Mouse (Mus musculus) gastrocnemius, adult 2 months (tissue): Measurements from ENCODE around the gene Cntnap5a. TPM values are rescaled to one million over a fixed set of nuclear protein-coding genes. Genes with fewer than 3 reads are reported as not detected.
A peak's percentile ranks its signal among the peaks of the same experiment; 100 is the strongest.
"Not testable (repeated sequence)": the region's sequence is repeated elsewhere in the genome, so short reads cannot be mapped to it uniquely, and the experiment has no call there.

ENCODE experiments used
- DNase-seq: peaks from one replicate; pipeline ENCODE4 v3.0.0; 2022
- H3K27ac ChIP-seq: fragments of 200-600 bp; 2 replicates; pipeline ENCODE4 v1.8.1; 2022; ENCODE audit warnings: mild to moderate bottlenecking
- H3K4me3 ChIP-seq: fragments of 200-600 bp; 2 replicates; pipeline ENCODE4 v1.8.1; 2022; ENCODE audit warnings: mild to moderate bottlenecking, moderate library complexity
- CTCF ChIP-seq: fragments of 200-600 bp; IDR thresholded peaks from 2 replicates; pipeline ENCODE4 v1.8.1; 2022; ENCODE audit warnings: antibody characterized with exemption, mild to moderate bottlenecking, moderate library complexity
- intact Hi-C: fragments of 180-260 bp; cut with DNase I; formaldehyde crosslinking; loops from one replicate; pipeline ENCODE4 v1.15.1; 2025
- total RNA-seq, 2 experiments: library from RNA; stranded (reverse); gene quantifications; 2 replicates each; pipeline ENCODE4 v1.2.3; 2021

Gene Cntnap5a
- total RNA-seq, 2 experiments from 2014 or later, result not detected

DNA sequence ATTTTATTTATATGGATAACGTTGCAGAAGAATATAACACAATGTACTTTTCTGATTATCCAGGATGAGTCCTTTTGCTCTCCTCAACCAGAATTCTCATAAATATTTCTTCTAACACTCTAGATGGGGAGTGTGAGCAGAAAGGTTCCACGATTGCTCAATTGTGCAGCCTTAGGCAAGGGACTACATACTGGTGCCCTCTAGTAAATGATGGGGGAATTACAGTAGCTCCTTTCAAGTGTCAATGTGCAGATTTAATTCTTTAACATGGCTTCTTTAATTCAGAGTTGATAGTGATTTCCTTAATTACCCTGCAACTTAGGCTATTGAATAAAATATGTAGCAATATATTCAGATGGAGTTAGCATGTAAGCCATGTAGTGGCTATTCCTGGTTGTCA, 442.5 kb downstream of the Cntnap5a start:
- TF ChIP-seq CTCF, result no peak
- DNase-seq, result no peak
- intact Hi-C loops, result no loop called here

GRCm38 (mm10) chr1:116128450-116129246, 444.1 kb downstream of the Cntnap5a start:
- no peak for DNase-seq
- no peak overlapping the region for H3K27ac ChIP-seq
- TF ChIP-seq CTCF, result no peak
- no peak overlapping the region for H3K4me3 ChIP-seq
- intact Hi-C loops, result no loop called here

More for the DNA sequence above, 442.5 kb downstream of the Cntnap5a start:
- H3K4me3 ChIP-seq, result no peak overlapping the region
- no peak overlapping the region for H3K27ac ChIP-seq

GRCm38 (mm10) chr1:116132471-116132870, 447.9 kb downstream of the Cntnap5a start:
- intact Hi-C loops, result no loop called here
- no peak for DNase-seq
- TF ChIP-seq CTCF, result no peak
- H3K27ac ChIP-seq, result no peak overlapping the region
- no peak overlapping the region for H3K4me3 ChIP-seq

GRCm38 (mm10) chr1:116149764-116150369, 465.3 kb downstream of the Cntnap5a start:
- intact Hi-C loops, result loop anchor here (10.0 kb wide), 1 partner anchor 155 kb away; no protein-coding TSS in a partner anchor
- TF ChIP-seq CTCF, result no peak
- DNase-seq, result no peak
- H3K4me3 ChIP-seq, result no peak overlapping the region
- no peak overlapping the region for H3K27ac ChIP-seq

- no peak for DNase-seq
- Histone ChIP-seq H3K27ac (no peak overlapping the region), H3K4me3 (no peak overlapping the region)
- intact Hi-C loops, result no loop called here
- no peak for TF ChIP-seq CTCF
Measured at GRCm38 (mm10) chr1:116184471-116184870, 499.9 kb downstream of the Cntnap5a start.

GRCm38 (mm10) chr1:116188142-116188541, 503.6 kb downstream of the Cntnap5a start:
- DNase-seq, intact Hi-C loops, H3K27ac ChIP-seq, H3K4me3 ChIP-seq: not testable (repeated sequence)

DNA sequence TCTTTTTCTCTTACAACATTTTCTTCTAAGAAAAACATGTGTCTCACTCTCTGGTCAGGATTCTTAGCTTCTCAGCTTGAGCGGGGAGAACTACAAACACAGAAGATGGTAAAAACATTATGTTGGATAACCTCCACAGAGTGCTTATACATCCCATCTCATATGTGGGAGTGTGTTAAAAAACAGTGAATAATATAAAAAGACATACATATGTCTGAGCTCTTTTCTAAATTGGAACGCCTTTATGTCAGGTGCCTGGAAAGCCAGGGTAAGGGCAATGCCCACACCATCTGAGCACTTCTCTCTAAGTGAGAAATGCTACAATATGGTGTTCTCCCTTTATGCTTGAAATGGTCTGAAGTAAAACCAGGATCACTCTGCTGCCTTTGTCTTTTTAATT, 507.7 kb downstream of the Cntnap5a start:
- H3K27ac ChIP-seq, result no peak overlapping the region
- intact Hi-C loops, result no loop called here
- no peak for DNase-seq
- H3K4me3 ChIP-seq, result no peak overlapping the region
- TF ChIP-seq CTCF, result no peak

GRCm38 (mm10) chr1:116216883-116217282, 532.3 kb downstream of the Cntnap5a start:
- Histone ChIP-seq H3K4me3 (no peak overlapping the region), H3K27ac (no peak overlapping the region)
- no peak for TF ChIP-seq CTCF
- DNase-seq, result no peak
- intact Hi-C loops, result no loop called here

- no peak for TF ChIP-seq CTCF
Measured at GRCm38 (mm10) chr1:116240538-116240937, 556.0 kb downstream of the Cntnap5a start.

DNA sequence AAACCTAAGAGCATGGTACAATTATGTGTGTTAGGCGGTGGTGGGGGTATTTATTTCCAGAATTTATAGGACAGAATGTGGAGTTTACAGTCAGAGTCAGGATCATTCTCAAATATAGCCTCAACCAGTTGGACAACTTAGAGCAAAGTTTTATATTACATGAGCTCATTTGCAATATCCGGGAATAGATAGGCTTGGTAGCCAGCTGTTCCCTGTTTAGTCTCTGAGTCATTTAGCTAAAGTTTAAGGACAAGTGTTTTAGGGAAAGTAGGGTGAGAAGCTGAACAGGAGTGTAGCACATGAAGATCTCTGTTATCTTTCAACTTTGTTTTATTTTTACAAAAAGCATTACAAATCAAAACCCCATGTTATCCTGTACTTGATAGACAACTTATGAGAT, 559.3 kb downstream of the Cntnap5a start:
- intact Hi-C loops, result no loop called here
- peak overlapping the region; percentile 74 for H3K27ac ChIP-seq

More at GRCm38 (mm10) chr1:116240538-116240937, 556.0 kb downstream of the Cntnap5a start:
- Histone ChIP-seq H3K4me3 (no peak overlapping the region), H3K27ac (no peak overlapping the region)
- DNase-seq, result no peak
- intact Hi-C loops, result no loop called here

GRCm38 (mm10) chr1:116281144-116281543, 596.6 kb downstream of the Cntnap5a start:
- no peak for DNase-seq
- H3K4me3 ChIP-seq, result no peak overlapping the region
- no peak overlapping the region for H3K27ac ChIP-seq
- TF ChIP-seq CTCF, result no peak
- intact Hi-C loops, result no loop called here

More for the DNA sequence above, 559.3 kb downstream of the Cntnap5a start:
- no peak for DNase-seq
- no peak for TF ChIP-seq CTCF
- H3K4me3 ChIP-seq, result no peak overlapping the region

- no peak for TF ChIP-seq CTCF
- Histone ChIP-seq H3K27ac (no peak overlapping the region), H3K4me3 (no peak overlapping the region)
- DNase-seq, result no peak
- intact Hi-C loops, result no loop called here
Measured at GRCm38 (mm10) chr1:116283968-116284367, 599.4 kb downstream of the Cntnap5a start.

- DNase-seq, result no peak
- no peak overlapping the region for H3K27ac ChIP-seq
- intact Hi-C loops, result loop anchor here (10.0 kb wide), 1 partner anchor 162 kb away; no protein-coding TSS in a partner anchor
- no peak for TF ChIP-seq CTCF
- H3K4me3 ChIP-seq, result no peak overlapping the region
Measured at GRCm38 (mm10) chr1:116306555-116306954, 622.0 kb downstream of the Cntnap5a start.
